ENCODE assay signal across 10 mouse cellular contexts in genomic region chr16:46926060-46926459, GRCm38 (mm10).
DNase-seq lines count a peak whose midpoint lies in the region; ATAC-seq lines count a peak whose summit lies in the region.
"Had no signal": no experiment of that assay in that cellular context is flagged by ENCODE, and none has a peak within 500 bp of the region (broad histone marks: within the 10 kb centered on the region; RNA-seq: fewer than 3 reads in every experiment).

No protein-coding gene starts in this region.

- no peaks in the 10 kb centered on the region for H3K4me1 ChIP-seq in heart, embryonic 11.5 days (ENCODE audit: control insufficient read depth, insufficient read depth, low read length)
- H3K4me1 ChIP-seq: limb, embryonic 15.5 days had no signal

- no peak overlapping the region for H3K4me3 ChIP-seq in heart, embryonic 11.5 days (ENCODE audit: low read depth, low read length)
- H3K4me3 ChIP-seq: limb, embryonic 15.5 days had no signal

- DNase-seq in heart, postnatal 10 days = peak; percentile 13 to 21
- peak; percentile 8 for DNase-seq in urinary bladder, postnatal 14 days (ENCODE audit: low spot score)
- DNase-seq in urinary bladder, postnatal 25 days (ENCODE audit: low spot score) = no peak
- peak; percentile 36 for DNase-seq in kidney, postnatal 14 days
- no peak for DNase-seq in yolk sac, embryonic 10.5 days (ENCODE audit: low spot score)
- DNase-seq: right cerebral cortex, adult 18-20 months had no signal

- WGBS in heart, embryonic 11.5 days (ENCODE audit: insufficient replicate concordance) = 47% methylated on average over 3 of the region's 3 CpGs

- no peaks in the 10 kb centered on the region for H3K27me3 ChIP-seq in heart, embryonic 11.5 days (ENCODE audit: control insufficient read depth, insufficient read depth, low read length)
- H3K27me3 ChIP-seq: limb, embryonic 15.5 days had no signal

- intact Hi-C loops in heart, postnatal 10 days (cut with DNase I) = loop anchor here (5.0 kb wide), 1 partner anchor 439 kb away; no protein-coding TSS in a partner anchor

- no peak overlapping the region for H3K4me2 ChIP-seq in heart, embryonic 11.5 days
- H3K4me2 ChIP-seq: limb, embryonic 15.5 days had no signal

- H3K9ac ChIP-seq in heart, embryonic 11.5 days (ENCODE audit: low read depth, low read length) = no peak overlapping the region
- H3K9ac ChIP-seq: limb, embryonic 15.5 days had no signal

- H3K27ac ChIP-seq in heart, embryonic 11.5 days (ENCODE audit: low read depth, low read length) = no peak overlapping the region
- H3K27ac ChIP-seq: limb, embryonic 15.5 days had no signal

- H3K36me3 ChIP-seq in heart, embryonic 11.5 days (ENCODE audit: control insufficient read depth, insufficient read depth, low read length) = no peaks in the 10 kb centered on the region
- H3K36me3 ChIP-seq: limb, embryonic 15.5 days had no signal

- no peak for ATAC-seq in heart, embryonic 11.5 days (replicated peaks; ENCODE audit: insufficient number of reproducible peaks, low FRiP score, low TSS enrichment)
- ATAC-seq in inflammation-experienced regulatory T-cells, adult 6 months = no peak
- ATAC-seq: midbrain, embryonic 16.5 days had no signal

- H3K9me3 ChIP-seq in heart, embryonic 11.5 days (replicated peaks; ENCODE audit: control insufficient read depth, low read length) = no peaks in the 10 kb centered on the region
- H3K9me3 ChIP-seq: limb, embryonic 15.5 days had no signal

Comparison
In these comparisons a context has a peak if more than half of its experiments do, and no peak if none do; other contexts are left out.
1. DNase-seq: peak in heart, postnatal 10 days (2 of 2), urinary bladder, postnatal 14 days (single experiment) and kidney, postnatal 14 days (single experiment); none in urinary bladder, postnatal 25 days (single experiment) and yolk sac, embryonic 10.5 days (single experiment).